Mouse (Mus musculus) right cerebral cortex, postnatal 14 days (tissue): Measurements from ENCODE around the gene Srd5a1.
"Not testable (repeated sequence)": the region's sequence is repeated elsewhere in the genome, so short reads cannot be mapped to it uniquely, and the experiment has no call there.

Source experiments
- DNase-seq: peaks from one replicate; pipeline ENCODE4 v3.0.0; 2022

The Srd5a1 gene

GRCm38 (mm10) chr13:69565401-69565800, 45.8 kb downstream of the Srd5a1 start:
- not testable (repeated sequence) for DNase-seq

GRCm38 (mm10) chr13:69564573-69564972, 46.7 kb downstream of the Srd5a1 start:
- no peak for DNase-seq

GRCm38 (mm10) chr13:69563905-69564304, 47.3 kb downstream of the Srd5a1 start:
- DNase-seq, result no peak

- DNase-seq, result no peak
Measured at GRCm38 (mm10) chr13:69562654-69563574, 48.3 kb downstream of the Srd5a1 start.

- DNase-seq, result no peak
Measured at GRCm38 (mm10) chr13:69562004-69562403, 49.2 kb downstream of the Srd5a1 start.

GRCm38 (mm10) chr13:69559291-69559961, 51.8 kb downstream of the Srd5a1 start:
- no peak for DNase-seq

GRCm38 (mm10) chr13:69558098-69558660, 53.1 kb downstream of the Srd5a1 start:
- no peak for DNase-seq

- no peak for DNase-seq
Measured at GRCm38 (mm10) chr13:69556728-69557127, 54.5 kb downstream of the Srd5a1 start.

- DNase-seq, result no peak
Measured at GRCm38 (mm10) chr13:69555957-69556482, 55.2 kb downstream of the Srd5a1 start.

- no peak for DNase-seq
Measured at GRCm38 (mm10) chr13:69555045-69555444, 56.2 kb downstream of the Srd5a1 start.

GRCm38 (mm10) chr13:69554255-69554654, 57.0 kb downstream of the Srd5a1 start:
- DNase-seq, result no peak

GRCm38 (mm10) chr13:69553024-69553423, 58.2 kb downstream of the Srd5a1 start:
- DNase-seq, result no peak

GRCm38 (mm10) chr13:69550831-69551230, 60.4 kb downstream of the Srd5a1 start:
- DNase-seq, result no peak

- no peak for DNase-seq
Measured at GRCm38 (mm10) chr13:69549980-69550379, 61.3 kb downstream of the Srd5a1 start.

GRCm38 (mm10) chr13:69547488-69548180, 63.6 kb downstream of the Srd5a1 start:
- DNase-seq, result no peak

GRCm38 (mm10) chr13:69545019-69545418, 66.2 kb downstream of the Srd5a1 start:
- no peak for DNase-seq

GRCm38 (mm10) chr13:69543595-69543994, 67.6 kb downstream of the Srd5a1 start:
- no peak for DNase-seq

- DNase-seq, result no peak
Measured at GRCm38 (mm10) chr13:69542571-69543352, 68.5 kb downstream of the Srd5a1 start.

- peak; percentile 36 for DNase-seq
Measured at GRCm38 (mm10) chr13:69541776-69542175, 69.5 kb downstream of the Srd5a1 start.

- no peak for DNase-seq
Measured at GRCm38 (mm10) chr13:69541209-69541608, 70.0 kb downstream of the Srd5a1 start.

- DNase-seq, result no peak
Measured at GRCm38 (mm10) chr13:69538327-69538726, 72.9 kb downstream of the Srd5a1 start.

GRCm38 (mm10) chr13:69537366-69537765, 73.9 kb downstream of the Srd5a1 start:
- DNase-seq, result no peak
